Mouse (Mus musculus) liver, embryonic 14.5 days (tissue): ENCODE results near the gene Xpot. TPM values are rescaled to one million over a fixed set of nuclear protein-coding genes. Genes with fewer than 3 reads are reported as not detected.
A peak's percentile ranks its signal among the peaks of the same experiment; 100 is the strongest.

Experiments
- ATAC-seq: fragments of 200-750 bp; cut with Nextera tagmentation; 2 replicates; pipeline ENCODE4 v1.8.0; 2017; ENCODE audit warnings: moderate number of reproducible peaks, mild to moderate bottlenecking, moderate library complexity; ENCODE audit not compliant: insufficient read depth
- DNase-seq, 3 experiments: peaks; one replicate each; pipeline ENCODE4 v3.0.0-alpha.2; 2012 to 2013; ENCODE audit warnings: low read depth in 3 of 3, low spot score in 3 of 3
- H3K27ac ChIP-seq: fragments of 300-500 bp; sonication (generic); 2 replicates; pipeline ENCODE4 v1.5.1; 2014; ENCODE audit warnings: moderate library complexity, mild to moderate bottlenecking, control low read depth, inconsistent platforms
- H3K27me3 ChIP-seq: fragments of 300-500 bp; sonication (generic); 2 replicates; pipeline ENCODE4 v1.6.1; 2014; ENCODE audit warnings: mild to moderate bottlenecking, low read length, moderate library complexity; ENCODE audit not compliant: control insufficient read depth, insufficient read depth
- H3K36me3 ChIP-seq: fragments of 300-500 bp; sonication (generic); replicated peaks from 2 replicates; pipeline ENCODE4 v1.6.1; 2014; ENCODE audit warnings: low read depth; ENCODE audit not compliant: control insufficient read depth, insufficient read depth
- H3K4me1 ChIP-seq, 2 experiments: fragments of 200-500 bp in 1 of 2; fragments of 300-500 bp in 1 of 2; sonication (generic) in 1 of 2; replicated peaks; 2 replicates each; pipeline ENCODE4 v1.6.1; 2012 to 2014; ENCODE audit warnings: antibody characterized with exemption in 1 of 2, inconsistent platforms in 1 of 2, low read length in 1 of 2; ENCODE audit not compliant: control insufficient read depth in 2 of 2, insufficient read depth in 2 of 2
- H3K4me2 ChIP-seq: fragments of 300-500 bp; sonication (generic); 2 replicates; pipeline ENCODE4 v1.6.1; 2014; ENCODE audit warnings: low read depth, mild to moderate bottlenecking, control low read depth, moderate library complexity
- H3K4me3 ChIP-seq, 2 experiments: fragments of 200-500 bp in 1 of 2; fragments of 300-500 bp in 1 of 2; sonication (generic) in 1 of 2; 2 replicates each; pipeline ENCODE4 v1.5.1; 2012 to 2014; ENCODE audit warnings: low read depth in 2 of 2, low read length in 2 of 2, mild to moderate bottlenecking in 2 of 2, control low read depth in 1 of 2, inconsistent platforms in 1 of 2, moderate library complexity in 1 of 2; ENCODE audit not compliant: insufficient read depth in 1 of 2
- H3K9ac ChIP-seq: fragments of 300-500 bp; sonication (generic); replicated peaks from 2 replicates; pipeline ENCODE4 v1.6.1; 2014; ENCODE audit warnings: mild to moderate bottlenecking, control low read depth, moderate library complexity
- H3K9me3 ChIP-seq: fragments of 300-500 bp; sonication (generic); 2 replicates; pipeline ENCODE4 v1.6.1; 2016; ENCODE audit warnings: low read length, mixed read lengths; ENCODE audit not compliant: control insufficient read depth
- CTCF ChIP-seq: IDR thresholded peaks from 2 replicates; pipeline ENCODE4 v1.5.1; 2016; ENCODE audit warnings: antibody characterized with exemption, low read depth, control low read depth
- EP300 ChIP-seq: IDR thresholded peaks from 2 replicates; pipeline ENCODE4 v1.6.1; 2016; ENCODE audit warnings: antibody characterized with exemption, low read depth
- WGBS: fragments of 180-500 bp; shearing (Covaris S2); extraction: QIAGEN DNeasy Blood & Tissue Kit; methylation state at CpG from one replicate; pipeline ENCODE4 v1.1.7; 2014; ENCODE audit not compliant: insufficient replicate concordance; 5-methylcytosine and 5-hydroxymethylcytosine counted together
- polyA plus RNA-seq, 2 experiments: library from polyadenylated mRNA; depleted of rRNA in 1 of 2; stranded (reverse) in 1 of 2; unstranded in 1 of 2; fragments of >200 nt; fragmentation: Nextera tagmentation in 1 of 2; extraction: Ambion mirVana in 1 of 2; gene quantifications; 2 replicates each; pipeline versions ENCODE4 v1.2.1 to v1.2.3; 2012 to 2014

Gene Xpot
- polyA plus RNA-seq, 2 experiments: 26.2 to 40.3 TPM

GRCm38 (mm10) chr10:121580381-121580780 is 45.8 kb downstream of the Xpot start:
- H3K9me3 ChIP-seq: no peaks in the 10 kb centered on the region
- ATAC-seq (no peak), DNase-seq (no peak)
- no peaks in the 10 kb centered on the region for H3K27me3 ChIP-seq
- no peak overlapping the region for H3K4me2 ChIP-seq
- no peak overlapping the region for H3K27ac ChIP-seq
- peaks cover 3 to 4% of the 10 kb centered on the region in 2 experiments for H3K4me1 ChIP-seq
- 91% methylated on average over 5 of the region's 5 CpGs for WGBS
- H3K9ac ChIP-seq: no peak overlapping the region
- H3K36me3 ChIP-seq: peaks cover 37% of the 10 kb centered on the region
- no peak overlapping the region for H3K4me3 ChIP-seq
- no peak for TF ChIP-seq CTCF
- TF ChIP-seq EP300: no peak

DNA sequence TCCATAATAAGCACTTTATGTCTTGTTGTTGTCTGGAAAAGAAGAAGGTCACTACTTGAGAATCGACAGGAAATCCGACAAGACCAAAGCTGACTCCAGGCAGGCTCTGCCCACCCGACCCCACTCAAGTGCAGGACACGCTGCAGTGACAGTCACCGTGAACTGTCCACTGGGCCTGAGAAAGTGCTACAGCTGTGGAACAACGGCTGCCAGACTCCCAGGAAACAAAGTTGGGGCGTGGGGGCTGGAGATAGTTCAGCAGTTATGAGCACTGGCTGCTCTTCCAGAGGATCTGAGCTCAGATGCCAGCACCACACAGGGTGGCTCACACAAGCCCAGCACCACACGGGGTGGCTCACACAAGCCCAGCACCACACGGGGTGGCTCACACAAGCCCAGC is 49.8 kb downstream of the Xpot start:
- Histone ChIP-seq H3K4me3 (no peak overlapping the region), H3K9ac (no peak overlapping the region), H3K36me3 (peaks cover 38% of the 10 kb centered on the region), H3K27me3 (no peaks in the 10 kb centered on the region), H3K27ac (no peak overlapping the region), H3K4me1 (no peaks in the 10 kb centered on the region), H3K4me2 (no peak overlapping the region), H3K9me3 (no peaks in the 10 kb centered on the region)
- DNase-seq (no peak), ATAC-seq (no peak)
- 74% methylated on average over 9 of the region's 9 CpGs for WGBS
- TF ChIP-seq CTCF (no peak), EP300 (no peak)

GRCm38 (mm10) chr10:121571511-121572147 is 54.5 kb downstream of the Xpot start:
- H3K27ac ChIP-seq: no peak overlapping the region
- no peak overlapping the region for H3K9ac ChIP-seq
- no peak for DNase-seq
- TF ChIP-seq EP300 (no peak), CTCF (no peak)
- 92% methylated on average over 22 of the region's 22 CpGs for WGBS
- no peak for ATAC-seq
- peaks cover 48% of the 10 kb centered on the region for H3K36me3 ChIP-seq
- no peak overlapping the region for H3K4me3 ChIP-seq
- peaks cover 4% of the 10 kb centered on the region for H3K9me3 ChIP-seq
- no peak overlapping the region for H3K4me2 ChIP-seq
- peaks cover 26 to 33% of the 10 kb centered on the region in 2 experiments for H3K4me1 ChIP-seq
- H3K27me3 ChIP-seq: no peaks in the 10 kb centered on the region

DNA sequence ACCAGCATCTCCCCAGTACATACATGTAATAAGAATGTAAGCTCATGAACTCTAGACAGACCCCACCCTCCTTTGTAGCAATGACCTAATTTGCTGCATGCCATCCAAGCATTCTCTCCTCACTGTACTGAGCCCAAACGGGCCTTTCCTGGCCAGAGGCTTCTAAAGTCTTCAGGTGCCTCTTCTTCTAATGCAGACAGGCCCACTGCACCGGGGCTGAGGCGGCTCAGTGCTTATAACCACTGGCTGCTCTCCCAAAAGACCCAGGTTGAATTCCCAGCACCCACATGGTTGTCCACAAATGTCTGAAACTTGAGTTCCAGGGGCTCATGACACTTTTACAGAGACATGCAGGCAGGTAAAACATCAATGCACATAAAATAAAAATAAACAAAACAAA is 55.1 kb downstream of the Xpot start:
- Histone ChIP-seq H3K4me3 (no peak overlapping the region), H3K9me3 (peaks cover 4% of the 10 kb centered on the region), H3K27me3 (no peaks in the 10 kb centered on the region), H3K4me1 (peaks cover 26 to 33% of the 10 kb centered on the region in 2 experiments), H3K4me2 (no peak overlapping the region), H3K27ac (no peak overlapping the region), H3K36me3 (peaks cover 48% of the 10 kb centered on the region), H3K9ac (no peak overlapping the region)
- ATAC-seq: no peak
- no peak for DNase-seq
- TF ChIP-seq EP300 (no peak), CTCF (no peak)
- WGBS: 87% methylated on average over 3 of the region's 3 CpGs

- H3K36me3 ChIP-seq: peaks cover 48% of the 10 kb centered on the region
- H3K4me2 ChIP-seq: peak overlapping the region; percentile 67
- H3K27ac ChIP-seq: peak overlapping the region; percentile 95
- peaks cover 4% of the 10 kb centered on the region for H3K9me3 ChIP-seq
- no peak for ATAC-seq
- WGBS: 69% methylated on average over 6 of the region's 6 CpGs
- DNase-seq: no peak
- peaks cover 26 to 34% of the 10 kb centered on the region in 2 experiments for H3K4me1 ChIP-seq
- no peaks in the 10 kb centered on the region for H3K27me3 ChIP-seq
- no peak overlapping the region for H3K4me3 ChIP-seq
- H3K9ac ChIP-seq: peak overlapping the region; percentile 38
- TF ChIP-seq CTCF: no peak
- no peak for TF ChIP-seq EP300
Observed at GRCm38 (mm10) chr10:121569796-121570195, 56.3 kb downstream of the Xpot start.
